Mouse (Mus musculus): Measurements from ENCODE around the gene Dusp6. TPM values are rescaled to one million over a fixed set of nuclear protein-coding genes. Genes with fewer than 3 reads are reported as not detected.
A peak's percentile ranks its signal among the peaks of the same experiment; 100 is the strongest.

Gene Dusp6
- polyA plus RNA-seq, 1 experiment from 2014 or later, result 12.3 TPM

DNA sequence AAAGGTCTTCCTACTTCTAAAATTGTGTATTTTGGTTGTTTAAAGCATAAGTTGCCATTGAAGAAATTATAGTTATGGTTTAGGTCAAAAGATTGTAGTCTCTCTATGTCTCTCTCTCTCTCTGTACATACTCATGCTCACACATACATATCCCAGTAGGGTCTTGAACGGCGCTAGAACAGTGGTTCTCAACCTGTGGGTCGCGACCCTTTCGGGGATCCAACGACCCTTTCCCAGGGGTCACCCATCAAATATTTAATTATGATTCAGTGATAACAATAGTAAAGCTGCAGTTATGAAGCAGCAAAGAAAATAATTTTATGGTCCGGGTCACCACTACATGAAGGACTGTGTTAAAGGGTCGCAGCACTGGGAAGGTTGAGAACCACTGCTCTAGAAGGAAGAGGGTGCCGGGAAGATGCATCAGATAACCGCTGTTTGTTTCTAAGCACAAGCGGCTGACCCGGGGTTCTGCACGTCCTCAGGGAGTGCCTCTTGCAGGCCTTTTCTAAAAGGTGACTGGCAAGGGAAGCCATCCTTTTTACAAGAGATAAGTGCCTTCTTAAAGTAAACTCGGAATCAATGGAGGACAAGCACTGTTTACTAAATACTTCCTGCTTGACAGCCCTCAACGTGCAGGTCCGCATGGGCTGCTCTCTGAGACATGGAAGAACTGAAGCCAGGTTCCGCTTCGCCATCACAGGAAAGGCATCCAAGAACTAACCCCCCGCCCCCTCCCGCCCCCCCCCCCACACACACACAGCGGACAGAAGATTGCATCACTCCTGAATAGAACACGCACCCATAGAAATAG is 16.2 kb downstream of the Dusp6 start:
- no peak overlapping the region for H3K9ac ChIP-seq
- WGBS (ENCODE audit: insufficient replicate concordance), result 35% methylated on average over 22 of the region's 22 CpGs
- H3K27me3 ChIP-seq, result no peaks in the 10 kb centered on the region
- DNase-seq, result no peak
- no peaks in the 10 kb centered on the region for H3K9me3 ChIP-seq (replicated peaks)
- no peaks in the 10 kb centered on the region for H3K4me1 ChIP-seq (replicated peaks)
- H3K27ac ChIP-seq, result no peak overlapping the region
- H3K4me2 ChIP-seq, result no peak overlapping the region
- H3K4me3 ChIP-seq (replicated peaks), result no peak overlapping the region
- no peak for ATAC-seq (ENCODE audit: low read depth)
- H3K36me3 ChIP-seq, result no peaks in the 10 kb centered on the region

GRCm38 (mm10) chr10:99283981-99284385 is 21.0 kb downstream of the Dusp6 start:
- H3K4me3 ChIP-seq (replicated peaks), result no peak overlapping the region
- H3K36me3 ChIP-seq, result no peaks in the 10 kb centered on the region
- ATAC-seq (ENCODE audit: low read depth) (no peak), DNase-seq (no peak)
- no peaks in the 10 kb centered on the region for H3K9me3 ChIP-seq (replicated peaks)
- WGBS (ENCODE audit: insufficient replicate concordance), result 83% methylated on average over 10 of the region's 10 CpGs
- H3K4me1 ChIP-seq (replicated peaks), result peaks cover 10% of the 10 kb centered on the region
- peaks cover 5% of the 10 kb centered on the region; the same call in 1 of the 2 replicates for H3K27me3 ChIP-seq
- H3K9ac ChIP-seq, result no peak overlapping the region
- H3K4me2 ChIP-seq, result no peak overlapping the region
- no peak overlapping the region for H3K27ac ChIP-seq

DNA sequence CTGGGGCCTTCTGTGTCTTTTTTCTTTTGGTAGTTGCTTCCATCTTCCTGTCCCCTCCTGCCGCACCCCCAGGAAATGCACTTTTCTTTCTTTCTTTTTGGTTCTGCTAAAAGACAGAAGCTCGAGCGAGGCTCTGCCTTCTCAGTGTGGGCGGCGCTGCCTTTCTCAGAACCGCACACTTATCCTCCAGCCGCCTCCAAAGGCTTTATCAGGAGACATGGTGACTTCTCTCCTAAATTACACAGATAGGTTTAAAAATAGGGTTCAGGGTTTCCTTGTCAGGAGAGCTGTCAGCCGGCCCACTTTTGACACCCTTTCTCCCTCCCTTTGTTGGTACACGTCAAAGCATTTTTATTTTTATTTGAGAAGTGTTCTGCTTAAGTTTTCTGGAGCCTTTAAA is 21.9 kb downstream of the Dusp6 start:
- peaks cover 10% of the 10 kb centered on the region for H3K4me1 ChIP-seq (replicated peaks)
- H3K27me3 ChIP-seq, result peaks cover 5% of the 10 kb centered on the region; the same call in 1 of the 2 replicates
- DNase-seq (no peak), ATAC-seq (ENCODE audit: low read depth) (no peak)
- no peaks in the 10 kb centered on the region for H3K9me3 ChIP-seq (replicated peaks)
- H3K4me3 ChIP-seq (replicated peaks), result no peak overlapping the region
- WGBS (ENCODE audit: insufficient replicate concordance), result 20% methylated on average over 9 of the region's 9 CpGs
- H3K27ac ChIP-seq, result 0 out of 2 replicates have a peak overlapping the region, but pooled peaks have one; percentile 18
- H3K36me3 ChIP-seq, result no peaks in the 10 kb centered on the region
- no peak overlapping the region for H3K4me2 ChIP-seq
- H3K9ac ChIP-seq, result no peak overlapping the region

DNA sequence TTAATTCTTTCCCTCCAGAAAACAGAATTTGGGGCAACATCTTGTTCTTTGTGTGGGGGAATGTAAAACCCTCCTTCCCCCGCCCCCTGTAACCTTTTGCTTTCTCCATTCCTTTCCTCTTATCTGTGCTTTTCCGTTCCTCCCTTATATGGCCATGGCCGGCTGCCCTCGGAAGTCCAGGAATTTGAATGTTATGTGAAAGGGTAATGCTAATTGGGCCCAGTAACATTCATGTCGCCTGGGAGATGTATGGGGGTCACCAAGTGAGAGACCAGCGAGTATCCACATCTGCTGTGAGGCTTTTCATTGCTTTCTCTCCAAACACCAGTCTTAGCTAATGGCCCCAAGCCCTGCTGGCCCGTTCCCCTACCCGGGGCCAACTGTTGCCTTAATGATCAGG is 22.7 kb downstream of the Dusp6 start:
- H3K4me1 ChIP-seq (replicated peaks), result peaks cover 10% of the 10 kb centered on the region
- DNase-seq (no peak), ATAC-seq (ENCODE audit: low read depth) (no peak)
- no peak overlapping the region for H3K4me2 ChIP-seq
- H3K27me3 ChIP-seq, result peaks cover 5% of the 10 kb centered on the region; the same call in 1 of the 2 replicates
- 0 out of 2 replicates have a peak overlapping the region, but pooled peaks have one; percentile 18 for H3K27ac ChIP-seq
- no peak overlapping the region for H3K9ac ChIP-seq
- no peaks in the 10 kb centered on the region for H3K36me3 ChIP-seq
- WGBS (ENCODE audit: insufficient replicate concordance), result 35% methylated on average over 8 of the region's 8 CpGs
- H3K4me3 ChIP-seq (replicated peaks), result no peak overlapping the region
- no peaks in the 10 kb centered on the region for H3K9me3 ChIP-seq (replicated peaks)

DNA sequence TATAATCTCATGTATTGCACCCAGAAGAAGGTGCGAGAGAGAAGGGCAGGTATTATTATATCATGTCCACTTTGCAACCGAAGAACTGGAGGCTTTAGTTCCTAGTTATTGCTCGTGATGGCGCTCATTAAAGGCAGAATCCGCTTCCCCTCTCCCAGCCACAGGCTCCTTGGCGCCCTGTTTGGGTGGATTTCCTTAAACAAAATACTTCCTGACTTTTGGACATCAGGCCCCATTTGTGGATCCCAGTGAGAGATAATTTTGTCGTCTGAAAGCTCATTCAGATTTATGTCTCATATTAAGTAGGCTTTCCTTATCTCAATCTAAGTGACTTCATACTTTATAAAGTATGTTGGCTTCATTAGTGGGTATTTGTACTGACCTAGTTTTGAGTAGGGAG is 23.2 kb downstream of the Dusp6 start:
- no peak for DNase-seq
- Histone ChIP-seq H3K4me1 (replicated peaks) (peaks cover 10% of the 10 kb centered on the region), H3K9me3 (replicated peaks) (no peaks in the 10 kb centered on the region), H3K4me2 (no peak overlapping the region), H3K36me3 (no peaks in the 10 kb centered on the region), H3K4me3 (replicated peaks) (no peak overlapping the region), H3K27me3 (peaks cover 5% of the 10 kb centered on the region; the same call in 1 of the 2 replicates), H3K27ac (no peak overlapping the region), H3K9ac (no peak overlapping the region)
- 43% methylated on average over 7 of the region's 7 CpGs for WGBS (ENCODE audit: insufficient replicate concordance)
- ATAC-seq (ENCODE audit: low read depth), result no peak

DNA sequence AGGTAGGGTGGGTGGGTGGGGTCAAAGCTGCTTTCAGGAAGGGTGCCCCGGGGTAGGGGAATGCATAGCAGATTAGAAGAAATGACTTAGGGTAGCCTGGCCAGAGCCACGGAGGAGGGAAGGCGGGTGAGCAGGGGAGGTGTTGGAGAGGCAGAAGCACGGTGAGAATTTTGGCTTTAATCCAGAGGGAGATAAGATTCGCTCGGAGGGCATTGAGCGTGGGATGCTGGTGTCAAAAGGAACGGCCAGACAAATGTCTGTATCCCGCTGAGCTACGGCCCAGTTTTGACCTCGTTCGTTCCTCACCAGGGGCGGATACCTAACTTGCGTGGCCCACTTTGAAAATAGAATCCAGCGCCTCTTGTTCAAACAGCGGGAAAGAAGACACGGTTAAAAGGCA is 23.8 kb downstream of the Dusp6 start:
- Histone ChIP-seq H3K4me1 (replicated peaks) (peaks cover 10% of the 10 kb centered on the region), H3K36me3 (no peaks in the 10 kb centered on the region), H3K9ac (peak overlapping the region; percentile 22; the same call in 1 of the 2 replicates), H3K4me3 (replicated peaks) (peak overlapping the region; percentile 16), H3K4me2 (peak overlapping the region; percentile 41), H3K27ac (no peak overlapping the region), H3K27me3 (peaks cover 5% of the 10 kb centered on the region; the same call in 1 of the 2 replicates), H3K9me3 (replicated peaks) (no peaks in the 10 kb centered on the region)
- 18% methylated on average over 17 of the region's 17 CpGs for WGBS (ENCODE audit: insufficient replicate concordance)
- ATAC-seq (ENCODE audit: low read depth), result no peak
- DNase-seq, result no peak

DNA sequence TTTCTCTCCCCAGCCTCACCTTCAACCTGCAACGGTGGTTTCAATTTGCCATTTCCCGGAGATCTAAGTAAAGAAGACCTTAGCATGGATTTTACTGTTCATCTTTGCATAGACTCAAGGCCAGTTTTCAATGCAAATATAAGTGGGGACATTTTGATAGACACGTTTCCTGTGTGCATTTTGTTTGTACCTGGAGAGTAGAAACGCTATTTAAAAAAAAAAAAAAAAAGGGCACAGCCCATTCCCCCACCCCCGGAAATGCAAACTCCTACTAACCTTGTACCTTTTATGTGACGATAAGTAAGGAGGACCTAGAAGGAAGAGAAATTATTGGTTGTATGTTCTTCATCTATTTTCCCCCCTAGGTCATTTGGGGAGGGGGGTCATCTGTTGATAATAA is 24.2 kb downstream of the Dusp6 start:
- Histone ChIP-seq H3K27ac (no peak overlapping the region), H3K9ac (0 out of 2 replicates have a peak overlapping the region, but pooled peaks have one; percentile 22), H3K27me3 (peaks cover 5% of the 10 kb centered on the region; the same call in 1 of the 2 replicates), H3K4me3 (replicated peaks) (peak overlapping the region; percentile 16), H3K9me3 (replicated peaks) (no peaks in the 10 kb centered on the region), H3K4me2 (peak overlapping the region; percentile 41), H3K4me1 (replicated peaks) (peaks cover 10% of the 10 kb centered on the region), H3K36me3 (no peaks in the 10 kb centered on the region)
- ATAC-seq (ENCODE audit: low read depth), result no peak
- WGBS (ENCODE audit: insufficient replicate concordance), result 28% methylated on average over 6 of the region's 6 CpGs
- DNase-seq, result no peak

GRCm38 (mm10) chr10:99289176-99289575 is 26.1 kb downstream of the Dusp6 start:
- no peak overlapping the region for H3K27ac ChIP-seq
- WGBS (ENCODE audit: insufficient replicate concordance), result 71% methylated on average over 5 of the region's 5 CpGs
- no peak overlapping the region for H3K4me2 ChIP-seq
- no peak overlapping the region for H3K4me3 ChIP-seq (replicated peaks)
- H3K36me3 ChIP-seq, result no peaks in the 10 kb centered on the region
- peaks cover 5% of the 10 kb centered on the region; the same call in 1 of the 2 replicates for H3K27me3 ChIP-seq
- H3K9ac ChIP-seq, result no peak overlapping the region
- DNase-seq (no peak), ATAC-seq (ENCODE audit: low read depth) (no peak)
- H3K4me1 ChIP-seq (replicated peaks), result peaks cover 10% of the 10 kb centered on the region
- no peaks in the 10 kb centered on the region for H3K9me3 ChIP-seq (replicated peaks)

- Histone ChIP-seq H3K36me3 (no peaks in the 10 kb centered on the region), H3K27ac (no peak overlapping the region), H3K27me3 (no peaks in the 10 kb centered on the region), H3K4me3 (replicated peaks) (no peak overlapping the region), H3K9ac (no peak overlapping the region), H3K4me1 (replicated peaks) (no peaks in the 10 kb centered on the region), H3K4me2 (no peak overlapping the region), H3K9me3 (replicated peaks) (no peaks in the 10 kb centered on the region)
- DNase-seq (no peak), ATAC-seq (ENCODE audit: low read depth) (no peak)
- 74% methylated on average over 3 of the region's 3 CpGs for WGBS (ENCODE audit: insufficient replicate concordance)
These were observed 30.1 kb downstream of the Dusp6 start for GRCm38 (mm10) chr10:99293111-99293640.

- Histone ChIP-seq H3K9me3 (replicated peaks) (no peaks in the 10 kb centered on the region), H3K27ac (no peak overlapping the region), H3K4me3 (replicated peaks) (no peak overlapping the region), H3K9ac (no peak overlapping the region), H3K4me2 (no peak overlapping the region), H3K27me3 (no peaks in the 10 kb centered on the region), H3K36me3 (no peaks in the 10 kb centered on the region), H3K4me1 (replicated peaks) (no peaks in the 10 kb centered on the region)
- ATAC-seq (ENCODE audit: low read depth) (no peak), DNase-seq (no peak)
- WGBS (ENCODE audit: insufficient replicate concordance), result 58% methylated on average over 3 of the region's 3 CpGs
These were observed 34.7 kb downstream of the Dusp6 start for GRCm38 (mm10) chr10:99297721-99298120.

DNA sequence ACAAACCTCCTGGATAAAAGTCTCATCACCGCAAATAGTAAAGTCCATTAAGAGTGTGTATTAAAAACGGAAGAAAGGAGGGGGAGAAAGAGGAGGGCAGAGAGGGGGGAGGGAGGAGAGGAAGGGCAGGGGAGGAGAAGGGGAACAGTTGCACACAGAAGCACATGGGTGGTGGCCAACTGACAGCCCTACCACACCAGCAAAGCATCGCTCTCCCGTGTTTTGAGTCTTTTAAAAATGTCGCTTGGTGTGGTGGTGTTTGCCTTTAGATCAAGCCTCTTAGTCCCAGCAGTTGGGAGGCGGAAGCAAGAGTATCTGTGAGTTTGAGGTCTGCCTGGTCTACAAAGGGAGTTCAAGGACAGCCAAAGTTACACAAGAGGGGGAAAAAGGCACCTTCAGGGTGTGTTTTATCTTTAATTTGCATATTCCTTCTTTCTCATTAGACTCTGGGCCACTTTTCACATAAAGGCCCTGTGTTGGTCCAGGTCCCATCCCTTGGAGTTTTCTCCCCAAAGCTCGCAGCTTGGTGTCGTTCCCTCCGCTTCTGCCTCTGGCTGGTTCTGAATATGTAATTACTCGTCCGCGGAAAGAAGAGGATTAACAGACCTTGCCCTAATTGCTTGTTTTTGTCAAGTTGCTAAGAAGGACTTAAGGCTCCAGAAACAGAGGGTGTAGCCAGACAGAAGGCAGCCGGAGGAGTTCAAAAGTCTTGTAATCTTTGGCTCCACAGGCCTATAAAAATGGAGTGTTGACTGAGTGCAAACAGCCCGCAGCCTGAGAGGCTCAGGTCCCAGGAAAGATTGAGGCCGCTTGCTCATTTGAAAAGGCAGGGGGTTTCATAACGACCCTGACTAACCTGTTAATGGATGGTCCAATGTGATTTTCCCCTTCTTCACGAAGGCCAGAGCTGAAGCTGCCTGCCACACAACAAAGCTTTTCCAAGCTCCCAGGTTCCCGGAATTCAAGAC is 35.6 kb downstream of the Dusp6 start:
- no peak for ATAC-seq (ENCODE audit: low read depth)
- Histone ChIP-seq H3K36me3 (no peaks in the 10 kb centered on the region), H3K27ac (no peak overlapping the region), H3K4me1 (replicated peaks) (no peaks in the 10 kb centered on the region), H3K27me3 (no peaks in the 10 kb centered on the region), H3K9ac (no peak overlapping the region), H3K4me3 (replicated peaks) (no peak overlapping the region), H3K4me2 (no peak overlapping the region), H3K9me3 (replicated peaks) (no peaks in the 10 kb centered on the region)
- 45% methylated on average over 18 of the region's 18 CpGs for WGBS (ENCODE audit: insufficient replicate concordance)
- no peak for DNase-seq

Measured in liver, embryonic 13.5 days (tissue).